Mouse (Mus musculus): ENCODE measurements at regions not wholly inside any gene's neighbourhood (a gene's known extent, or its start where the extent isn't known, plus 50 kb on each side); places are given as distances from the start of the nearest gene placed in this dataset.

- TF ChIP-seq CTCF (IDR thresholded peaks at IDR 0.05; ENCODE audit: borderline replicate concordance, insufficient read depth, low read depth, low read length) (no peak), POLR2A (IDR thresholded peaks at IDR 0.05; ENCODE audit: borderline replicate concordance, insufficient read depth, low read length) (no peak)
Measured at GRCm38 (mm10) chr2:137821344-137821916, 434.9 kb upstream of the Btbd3 start.

Data from cerebellum, adult 2 months (tissue).